Mouse (Mus musculus) adrenal gland, adult 18-20 months (tissue): ENCODE measurements around the gene Prpf6. TPM values are rescaled to one million over a fixed set of nuclear protein-coding genes. Genes with fewer than 3 reads are reported as not detected.

Experiments used
- DNase-seq, 2 experiments: peaks; one replicate each; pipeline ENCODE4 v3.0.0; 2021 to 2022; ENCODE audit warnings: low spot score in 2 of 2
- total RNA-seq, 2 experiments: library from RNA; stranded (reverse); gene quantifications; 1 replicate in 1 of 2; 2 replicates in 1 of 2; pipeline ENCODE4 v1.2.3; 2021

Prpf6 gene
- total RNA-seq, 2 experiments from 2014 or later, result 60.6 to 65.2 TPM

GRCm38 (mm10) chr2:181578790-181579618 lies 12.7 kb upstream of the Prpf6 start:
- peak in 1 of 2 experiments; percentile 1 for DNase-seq

GRCm38 (mm10) chr2:181579681-181580080 lies 12.0 kb upstream of the Prpf6 start:
- DNase-seq, result peak in 1 of 2 experiments; percentile 1

- peak in 1 of 2 experiments; percentile 2 for DNase-seq
Measured at GRCm38 (mm10) chr2:181580131-181580772, 11.4 kb upstream of the Prpf6 start.

- peak; percentile 77 to 85 for DNase-seq
Measured at GRCm38 (mm10) chr2:181581016-181581401, 10.7 kb upstream of the Prpf6 start.

- peak; percentile 85 for DNase-seq
Measured at GRCm38 (mm10) chr2:181581402-181582120, 10.1 kb upstream of the Prpf6 start.

GRCm38 (mm10) chr2:181582358-181582757 lies 9.3 kb upstream of the Prpf6 start:
- DNase-seq, result peak in 1 of 2 experiments; percentile 7

- DNase-seq, result peak; percentile 2 to 17
Measured at GRCm38 (mm10) chr2:181582939-181583338, 8.7 kb upstream of the Prpf6 start.

GRCm38 (mm10) chr2:181583460-181584257 lies 8.0 kb upstream of the Prpf6 start:
- DNase-seq, result peak in 1 of 2 experiments; percentile 2

- no peak for DNase-seq
Measured at GRCm38 (mm10) chr2:181584411-181584942, 7.2 kb upstream of the Prpf6 start, which contains the start of gene Uckl1. Uckl1 (minus strand) TSS chr2:181584892.

GRCm38 (mm10) chr2:181585506-181585905 lies 6.2 kb upstream of the Prpf6 start:
- DNase-seq, result no peak

- DNase-seq, result no peak
Measured at GRCm38 (mm10) chr2:181586124-181586523, 5.5 kb upstream of the Prpf6 start.

GRCm38 (mm10) chr2:181587796-181588195 lies 3.9 kb upstream of the Prpf6 start:
- DNase-seq, result no peak

GRCm38 (mm10) chr2:181588229-181588780 lies 3.4 kb upstream of the Prpf6 start:
- DNase-seq, result no peak

- no peak for DNase-seq
Measured at GRCm38 (mm10) chr2:181589011-181589731, 2.5 kb upstream of the Prpf6 start.

- no peak for DNase-seq
Measured at GRCm38 (mm10) chr2:181589732-181590105, 1.9 kb upstream of the Prpf6 start.

- no peak for DNase-seq
Measured at GRCm38 (mm10) chr2:181590471-181590870, 1.2 kb upstream of the Prpf6 start.

GRCm38 (mm10) chr2:181592231-181593041 lies 768 bp downstream of the Prpf6 start, which contains the start of gene Zfp512b:
Zfp512b (minus strand) TSS chr2:181592803.
- DNase-seq, result peak; percentile 63 to 67

GRCm38 (mm10) chr2:181593042-181593421 lies 1.4 kb downstream of the Prpf6 start:
- no peak for DNase-seq

- DNase-seq, result no peak
Measured at GRCm38 (mm10) chr2:181593937-181594336, 2.3 kb downstream of the Prpf6 start.
